Mouse (Mus musculus): ENCODE results near the gene Lgi2.

DNA sequence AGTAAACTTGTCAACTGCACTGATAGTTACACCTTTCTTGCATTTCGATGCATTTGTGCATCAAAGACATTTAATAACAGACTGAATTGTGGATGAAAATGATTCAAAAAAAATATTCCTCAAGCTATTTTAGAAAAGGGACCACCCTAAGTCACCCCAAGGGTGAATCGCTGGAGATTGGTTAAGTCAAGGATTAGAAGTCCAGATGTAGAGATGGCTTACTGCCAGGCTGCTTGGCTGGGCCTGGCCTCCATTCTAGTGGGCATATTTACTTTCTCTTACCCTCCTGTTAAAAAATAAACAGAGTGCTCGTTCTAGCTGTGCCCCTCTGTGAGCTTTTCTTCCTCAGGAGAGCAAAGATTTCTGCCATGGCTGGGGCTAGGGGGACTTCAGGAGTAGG lies 26.1 kb downstream of the Lgi2 start:
- no peak for TF ChIP-seq GATA1 (IDR thresholded peaks at IDR 0.05; ENCODE audit: borderline replicate concordance, low read length)
- no peak for TF ChIP-seq CTCF (IDR thresholded peaks at IDR 0.05; ENCODE audit: low read depth, low read length)
- TF ChIP-seq TAL1 (conservative IDR thresholded peaks at IDR 0.05; ENCODE audit: low read depth, low read length): no peak

All from G1E (cell line).